Mouse (Mus musculus) forebrain, embryonic 16.5 days (tissue): ENCODE measurements around the gene Ryr3. TPM values are rescaled to one million over a fixed set of nuclear protein-coding genes. Genes with fewer than 3 reads are reported as not detected.

Experiments used
- ATAC-seq: fragments of 200-750 bp; cut with Nextera tagmentation; 2 replicates; pipeline ENCODE4 v1.8.0; 2017; ENCODE audit warnings: mild to moderate bottlenecking, moderate library complexity
- H3K27ac ChIP-seq: fragments of 300-500 bp; sonication (generic); 2 replicates; pipeline ENCODE4 v1.5.1; 2014; ENCODE audit warnings: low read length, control low read depth
- H3K27me3 ChIP-seq: fragments of 300-500 bp; sonication (generic); replicated peaks from 2 replicates; pipeline ENCODE4 v1.6.1; 2014; ENCODE audit warnings: low read length; ENCODE audit not compliant: control insufficient read depth, insufficient read depth
- H3K36me3 ChIP-seq: fragments of 300-500 bp; sonication (generic); 2 replicates; pipeline ENCODE4 v1.6.1; 2014; ENCODE audit not compliant: control insufficient read depth, insufficient read depth
- H3K4me1 ChIP-seq: fragments of 300-500 bp; sonication (generic); replicated peaks from 2 replicates; pipeline ENCODE4 v1.6.1; 2014; ENCODE audit warnings: low read length; ENCODE audit not compliant: control insufficient read depth, insufficient read depth
- H3K4me2 ChIP-seq: fragments of 300-500 bp; sonication (generic); 2 replicates; pipeline ENCODE4 v1.6.1; 2014; ENCODE audit warnings: mild to moderate bottlenecking, low read length, control low read depth
- H3K4me3 ChIP-seq: fragments of 300-500 bp; sonication (generic); replicated peaks from 2 replicates; pipeline ENCODE4 v1.5.1; 2014; ENCODE audit warnings: mild to moderate bottlenecking, low read length, control low read depth
- H3K9ac ChIP-seq: fragments of 300-500 bp; sonication (generic); replicated peaks from 2 replicates; pipeline ENCODE4 v1.6.1; 2014; ENCODE audit warnings: low read depth, low read length, control low read depth
- H3K9me3 ChIP-seq: fragments of 300-500 bp; sonication (generic); 2 replicates; pipeline ENCODE4 v1.6.1; 2016; ENCODE audit warnings: low read length; ENCODE audit not compliant: control insufficient read depth
- WGBS: fragments of 180-500 bp; shearing (Covaris S2); extraction: QIAGEN DNeasy Blood & Tissue Kit; methylation state at CpG from one replicate; pipeline ENCODE4 v1.1.7; 2014; 5-methylcytosine and 5-hydroxymethylcytosine counted together
- polyA plus RNA-seq: library from polyadenylated mRNA; unstranded; fragments of >200 nt; fragmentation: Nextera tagmentation; extraction: Ambion mirVana; gene quantifications from 2 replicates; pipeline ENCODE4 v1.2.1, GENCODE M21; 2015

Ryr3 gene
- polyA plus RNA-seq, 1 experiment from 2014 or later, result 9.9 TPM

GRCm38 (mm10) chr2:113058914-113059313, 158.0 kb downstream of the Ryr3 start:
- Histone ChIP-seq H3K4me2 (no peak overlapping the region), H3K4me3 (no peak overlapping the region), H3K27me3 (no peaks in the 10 kb centered on the region), H3K4me1 (no peaks in the 10 kb centered on the region), H3K9me3 (no peaks in the 10 kb centered on the region), H3K9ac (no peak overlapping the region), H3K27ac (no peak overlapping the region), H3K36me3 (no peaks in the 10 kb centered on the region)
- WGBS, result 51% methylated on average over 5 of the region's 5 CpGs
- peak; percentile 79 for ATAC-seq

- WGBS, result 41% methylated on average over 3 of the region's 3 CpGs
- peak; percentile 67 for ATAC-seq
- no peak overlapping the region for H3K27ac ChIP-seq
- no peak overlapping the region for H3K4me2 ChIP-seq
- H3K9me3 ChIP-seq, result no peaks in the 10 kb centered on the region
- no peak overlapping the region for H3K4me3 ChIP-seq
- H3K4me1 ChIP-seq, result no peaks in the 10 kb centered on the region
- no peak overlapping the region for H3K9ac ChIP-seq
- no peaks in the 10 kb centered on the region for H3K36me3 ChIP-seq
- no peaks in the 10 kb centered on the region for H3K27me3 ChIP-seq
Measured at GRCm38 (mm10) chr2:113058116-113058515, 158.8 kb downstream of the Ryr3 start.

GRCm38 (mm10) chr2:113055591-113055990, 161.3 kb downstream of the Ryr3 start:
- H3K9ac ChIP-seq, result no peak overlapping the region
- H3K4me2 ChIP-seq, result no peak overlapping the region
- H3K27me3 ChIP-seq, result no peaks in the 10 kb centered on the region
- peak overlapping the region; percentile 37; the same call in 1 of the 2 replicates for H3K27ac ChIP-seq
- H3K36me3 ChIP-seq, result no peaks in the 10 kb centered on the region
- ATAC-seq, result no peak
- H3K4me1 ChIP-seq, result no peaks in the 10 kb centered on the region
- no peak overlapping the region for H3K4me3 ChIP-seq
- WGBS, result 77% methylated on average over 2 of the region's 2 CpGs
- H3K9me3 ChIP-seq, result no peaks in the 10 kb centered on the region

- H3K36me3 ChIP-seq, result no peaks in the 10 kb centered on the region
- H3K9ac ChIP-seq, result no peak overlapping the region
- no peak for ATAC-seq
- H3K27me3 ChIP-seq, result no peaks in the 10 kb centered on the region
- no peak overlapping the region for H3K27ac ChIP-seq
- WGBS, result 81% methylated on average over 1 of the region's 1 CpGs
- no peak overlapping the region for H3K4me3 ChIP-seq
- H3K4me1 ChIP-seq, result no peaks in the 10 kb centered on the region
- H3K9me3 ChIP-seq, result no peaks in the 10 kb centered on the region
- no peak overlapping the region for H3K4me2 ChIP-seq
Measured at GRCm38 (mm10) chr2:113049831-113050230, 167.1 kb downstream of the Ryr3 start.

GRCm38 (mm10) chr2:113036550-113036949, 180.3 kb downstream of the Ryr3 start:
- Histone ChIP-seq H3K9ac (no peak overlapping the region), H3K9me3 (no peaks in the 10 kb centered on the region), H3K4me3 (no peak overlapping the region), H3K27ac (no peak overlapping the region), H3K27me3 (no peaks in the 10 kb centered on the region), H3K4me2 (no peak overlapping the region), H3K36me3 (no peaks in the 10 kb centered on the region), H3K4me1 (no peaks in the 10 kb centered on the region)
- ATAC-seq, result no peak
- 90% methylated on average over 2 of the region's 2 CpGs for WGBS

- no peaks in the 10 kb centered on the region for H3K36me3 ChIP-seq
- no peaks in the 10 kb centered on the region for H3K4me1 ChIP-seq
- no peak overlapping the region for H3K27ac ChIP-seq
- H3K4me2 ChIP-seq, result no peak overlapping the region
- H3K9ac ChIP-seq, result no peak overlapping the region
- no peaks in the 10 kb centered on the region for H3K27me3 ChIP-seq
- H3K4me3 ChIP-seq, result no peak overlapping the region
- 75% methylated on average over 5 of the region's 5 CpGs for WGBS
- no peaks in the 10 kb centered on the region for H3K9me3 ChIP-seq
- ATAC-seq, result peak; percentile 84
Measured at GRCm38 (mm10) chr2:113030689-113031088, 186.2 kb downstream of the Ryr3 start.

GRCm38 (mm10) chr2:113019896-113020295, 197.0 kb downstream of the Ryr3 start:
- Histone ChIP-seq H3K9me3 (no peaks in the 10 kb centered on the region), H3K4me2 (no peak overlapping the region)
- whole genome bisulfite sequencing, result 38% methylated on average over 7 of the region's 7 CpGs

GRCm38 (mm10) chr2:113018278-113018677, 198.6 kb downstream of the Ryr3 start:
- 63% methylated on average over 1 of the region's 1 CpGs for WGBS
- Histone ChIP-seq H3K9me3 (no peaks in the 10 kb centered on the region), H3K36me3 (no peaks in the 10 kb centered on the region), H3K4me1 (no peaks in the 10 kb centered on the region), H3K27me3 (no peaks in the 10 kb centered on the region), H3K4me3 (no peak overlapping the region), H3K4me2 (no peak overlapping the region), H3K9ac (no peak overlapping the region), H3K27ac (no peak overlapping the region)
- ATAC-seq, result no peak

More at GRCm38 (mm10) chr2:113019896-113020295, 197.0 kb downstream of the Ryr3 start:
- no peaks in the 10 kb centered on the region for H3K36me3 ChIP-seq
- no peaks in the 10 kb centered on the region for H3K4me1 ChIP-seq
- H3K27ac ChIP-seq, result no peak overlapping the region
- H3K9ac ChIP-seq, result no peak overlapping the region
- H3K27me3 ChIP-seq, result no peaks in the 10 kb centered on the region
- no peak for ATAC-seq
- H3K4me3 ChIP-seq, result no peak overlapping the region

- Histone ChIP-seq H3K4me2 (no peak overlapping the region), H3K27me3 (no peaks in the 10 kb centered on the region), H3K4me1 (no peaks in the 10 kb centered on the region), H3K4me3 (no peak overlapping the region), H3K36me3 (no peaks in the 10 kb centered on the region), H3K9me3 (no peaks in the 10 kb centered on the region), H3K27ac (no peak overlapping the region), H3K9ac (no peak overlapping the region)
- peak; percentile 43 for ATAC-seq
- WGBS, result 66% methylated on average over 2 of the region's 2 CpGs
Measured at GRCm38 (mm10) chr2:113016236-113016635, 200.7 kb downstream of the Ryr3 start.
